Comparison of ENCODE assay signal across 8 mouse cellular contexts in the genomic region with DNA sequence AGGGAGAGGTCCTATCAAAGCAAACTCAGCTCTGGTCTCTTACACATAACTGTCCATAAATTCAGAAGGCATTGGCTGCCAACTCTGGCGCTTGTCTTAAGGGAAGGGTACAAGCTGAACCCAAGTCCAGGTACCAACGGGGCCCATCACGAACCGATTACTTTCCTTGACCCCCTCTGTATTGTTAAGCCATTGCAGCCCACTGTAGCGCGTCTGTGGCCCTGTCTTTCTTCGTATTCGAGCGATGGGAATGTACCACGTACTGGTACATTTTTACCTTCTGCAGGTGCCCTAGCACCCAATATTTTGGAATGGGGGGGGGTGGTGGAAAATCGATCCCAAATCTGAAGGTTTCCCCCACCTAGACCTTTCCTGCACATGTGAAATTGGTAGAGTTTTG. TPM values are rescaled to one million over a fixed set of nuclear protein-coding genes. Genes with fewer than 3 reads are reported as not detected.
DNase-seq lines count a peak whose midpoint lies in the region; ATAC-seq and TF ChIP-seq lines count a peak whose summit lies in the region.

No protein-coding gene starts in this region.

- H3K9me3 ChIP-seq in heart, embryonic 13.5 days, result no peaks in the 10 kb centered on the region
- H3K9me3 ChIP-seq in G1E (replicated peaks), result no peaks in the 10 kb centered on the region
- H3K9me3 ChIP-seq in hindbrain, embryonic 11.5 days (ENCODE audit: control insufficient read depth, low read length), result no peaks in the 10 kb centered on the region
- H3K9me3 ChIP-seq in midbrain, embryonic 10.5 days (replicated peaks), result no peaks in the 10 kb centered on the region

- H3K36me3 ChIP-seq in heart, embryonic 13.5 days, result no peaks in the 10 kb centered on the region
- H3K36me3 ChIP-seq in G1E (replicated peaks), result no peaks in the 10 kb centered on the region
- H3K36me3 ChIP-seq in hindbrain, embryonic 11.5 days (ENCODE audit: control insufficient read depth, insufficient read depth, low read length), result no peaks in the 10 kb centered on the region
- no peaks in the 10 kb centered on the region for H3K36me3 ChIP-seq in midbrain, embryonic 10.5 days

- H3K27me3 ChIP-seq in heart, embryonic 13.5 days (replicated peaks), result no peaks in the 10 kb centered on the region
- H3K27me3 ChIP-seq in G1E (ENCODE audit: insufficient read depth, low read length), result no peaks in the 10 kb centered on the region
- H3K27me3 ChIP-seq in hindbrain, embryonic 11.5 days (ENCODE audit: control insufficient read depth, insufficient read depth, low read length), result no peaks in the 10 kb centered on the region
- peaks cover 4% of the 10 kb centered on the region; the same call in 1 of the 2 replicates for H3K27me3 ChIP-seq in midbrain, embryonic 10.5 days (ENCODE audit: low read depth, poor library complexity, severe bottlenecking)

- peak overlapping the region; percentile 44 for H3K4me3 ChIP-seq in heart, embryonic 13.5 days
- H3K4me3 ChIP-seq in G1E (ENCODE audit: low read depth, low read length), result peak overlapping the region; percentile 61; the same call in 1 of the 2 replicates
- H3K4me3 ChIP-seq in hindbrain, embryonic 11.5 days (ENCODE audit: low read depth, low read length), result peak overlapping the region; percentile 26; the same call in 1 of the 2 replicates
- peak overlapping the region; percentile 69 for H3K4me3 ChIP-seq in midbrain, embryonic 10.5 days

- peaks cover 43% of the 10 kb centered on the region for H3K4me1 ChIP-seq in heart, embryonic 13.5 days
- H3K4me1 ChIP-seq in G1E (ENCODE audit: insufficient read depth, low read depth, low read length), result peaks cover 52% of the 10 kb centered on the region
- H3K4me1 ChIP-seq in hindbrain, embryonic 11.5 days (replicated peaks; ENCODE audit: control insufficient read depth, insufficient read depth, low read length), result peaks cover 7% of the 10 kb centered on the region
- peaks cover 44% of the 10 kb centered on the region for H3K4me1 ChIP-seq in midbrain, embryonic 10.5 days

- H3K27ac ChIP-seq in heart, embryonic 13.5 days (replicated peaks), result peak overlapping the region; percentile 84
- peak overlapping the region; percentile 43; the same call in 1 of the 2 replicates for H3K27ac ChIP-seq in hindbrain, embryonic 11.5 days (ENCODE audit: low read depth, low read length)
- peak overlapping the region; percentile 98 for H3K27ac ChIP-seq in midbrain, embryonic 10.5 days (replicated peaks)

- no peak for TF ChIP-seq CTCF in G1E (IDR thresholded peaks at IDR 0.05; ENCODE audit: low read depth, low read length)

- WGBS in heart, embryonic 13.5 days, result 79% methylated on average over 11 of the region's 11 CpGs
- 82% methylated on average over 11 of the region's 11 CpGs for WGBS in hindbrain, embryonic 11.5 days
- WGBS in midbrain, embryonic 10.5 days, result 84% methylated on average over 11 of the region's 11 CpGs

- H3K4me2 ChIP-seq in heart, embryonic 13.5 days, result peak overlapping the region; percentile 69
- peak overlapping the region; percentile 39 for H3K4me2 ChIP-seq in hindbrain, embryonic 11.5 days (replicated peaks; ENCODE audit: low read depth, low read length)

- ATAC-seq in heart, embryonic 13.5 days (ENCODE audit: extremely low read depth, insufficient number of reproducible peaks, low FRiP score, low TSS enrichment), result no peak
- no peak for ATAC-seq in G1E (ENCODE audit: extremely low read depth, insufficient number of reproducible peaks, low FRiP score, poor library complexity, severe bottlenecking)
- no peak for ATAC-seq in hindbrain, embryonic 11.5 days (ENCODE audit: low FRiP score)

- DNase-seq in heart, postnatal 4 days, result no peak
- no peak for DNase-seq in G1E (ENCODE audit: low spot score)
- DNase-seq in hindbrain, embryonic 11.5 days (ENCODE audit: low spot score), result no peak
- DNase-seq in midbrain, embryonic 10.5 days (ENCODE audit: low spot score), result no peak
- DNase-seq in embryo, embryonic 9.5 days (ENCODE audit: extremely low spot score), result no peak
- no peak for DNase-seq in urinary bladder, postnatal 36 days (ENCODE audit: low spot score in 2 of 2)
- DNase-seq in gastrocnemius, postnatal 4 days (ENCODE audit: low spot score in 2 of 2), result no peak

- H3K9ac ChIP-seq in heart, embryonic 13.5 days, result peak overlapping the region; percentile 83
- no peak overlapping the region for H3K9ac ChIP-seq in hindbrain, embryonic 11.5 days (ENCODE audit: low read depth, low read length)

RNA-seq across cellular contexts. Expression of a gene that starts 1.6 kb away (rescaled TPM):
- 28.4 and 31.3 TPM in 2 replicates for polyA plus RNA-seq in heart, embryonic 13.5 days (2015; fragmentation: Nextera tagmentation; extraction: Ambion mirVana)
- total RNA-seq in heart, postnatal 4 days (2021), result 1 to 10 TPM; 6.7 to 8.6 TPM
- 28.3 and 38.2 TPM in 2 replicates for total RNA-seq in G1E (2014; fragmentation: Nextera tagmentation)
- total RNA-seq in G1E (2017), result 17.2 and 34.2 TPM in 2 replicates
- 70.8 and 77.9 TPM in 2 replicates for polyA plus RNA-seq in G1E (2012)
- 52.4 and 54.6 TPM in 2 replicates for polyA plus RNA-seq in hindbrain, embryonic 11.5 days (2014; fragmentation: Nextera tagmentation; extraction: Ambion mirVana)
- 63.4 and 64.8 TPM in 2 replicates for polyA plus RNA-seq in midbrain, embryonic 10.5 days (2016; fragmentation: Nextera tagmentation; extraction: Ambion mirVana)
- 10 to 100 TPM; 11.7 to 14.3 TPM for total RNA-seq in gastrocnemius, postnatal 4 days (2021)

RNA-seq across cellular contexts. Expression of a gene that starts 12.7 kb away (rescaled TPM):
- polyA plus RNA-seq in heart, embryonic 13.5 days (2015; fragmentation: Nextera tagmentation; extraction: Ambion mirVana), result 9.7 and 10.3 TPM in 2 replicates
- 10 to 100 TPM; 13.8 to 14.3 TPM for total RNA-seq in heart, postnatal 4 days (2021)
- total RNA-seq in G1E (2014; fragmentation: Nextera tagmentation) (5.3 and 6.4 TPM in 2 replicates), G1E (2017) (6.1 and 8.2 TPM in 2 replicates)
- polyA plus RNA-seq in G1E (2012), result 25.9 and 37.4 TPM in 2 replicates
- polyA plus RNA-seq in hindbrain, embryonic 11.5 days (2014; fragmentation: Nextera tagmentation; extraction: Ambion mirVana), result 9.8 and 11.6 TPM in 2 replicates
- 6.9 and 8.7 TPM in 2 replicates for polyA plus RNA-seq in midbrain, embryonic 10.5 days (2016; fragmentation: Nextera tagmentation; extraction: Ambion mirVana)
- total RNA-seq in gastrocnemius, postnatal 4 days (2021), result 10 to 100 TPM; 14.6 to 14.9 TPM

RNA-seq across cellular contexts. Expression of a gene that starts 16.1 kb away (rescaled TPM):
- polyA plus RNA-seq in heart, embryonic 13.5 days (2015; fragmentation: Nextera tagmentation; extraction: Ambion mirVana), result 79.5 and 82.1 TPM in 2 replicates
- total RNA-seq in heart, postnatal 4 days (2021), result 10 to 100 TPM; 80.2 to 84.6 TPM
- total RNA-seq in G1E (2014; fragmentation: Nextera tagmentation) (98.4 and 104 TPM in 2 replicates), G1E (2017) (4.4 and 5.8 TPM in 2 replicates)
- 31.8 and 32.8 TPM in 2 replicates for polyA plus RNA-seq in G1E (2012)
- polyA plus RNA-seq in hindbrain, embryonic 11.5 days (2014; fragmentation: Nextera tagmentation; extraction: Ambion mirVana), result 85.1 and 98.1 TPM in 2 replicates
- 63.1 and 90.1 TPM in 2 replicates for polyA plus RNA-seq in midbrain, embryonic 10.5 days (2016; fragmentation: Nextera tagmentation; extraction: Ambion mirVana)
- 10 to 100 TPM; 61.1 to 70.4 TPM for total RNA-seq in gastrocnemius, postnatal 4 days (2021)

RNA-seq across cellular contexts. Expression of a gene that starts 22.8 kb away (rescaled TPM):
- 8.6 and 9.0 TPM in 2 replicates for polyA plus RNA-seq in heart, embryonic 13.5 days (2015; fragmentation: Nextera tagmentation; extraction: Ambion mirVana)
- total RNA-seq in heart, postnatal 4 days (2021), result 10 to 100 TPM; 42.6 to 55.6 TPM
- total RNA-seq in G1E (2014; fragmentation: Nextera tagmentation), result 55.2 and 55.5 TPM in 2 replicates
- total RNA-seq in G1E (2017), result 8.9 TPM in 2 replicates
- polyA plus RNA-seq in G1E (2012), result 40.6 TPM in 2 replicates
- polyA plus RNA-seq in hindbrain, embryonic 11.5 days (2014; fragmentation: Nextera tagmentation; extraction: Ambion mirVana), result 5.6 and 7.4 TPM in 2 replicates
- polyA plus RNA-seq in midbrain, embryonic 10.5 days (2016; fragmentation: Nextera tagmentation; extraction: Ambion mirVana), result 6.8 and 7.6 TPM in 2 replicates
- 10 to 100 TPM; 32.1 to 49.3 TPM for total RNA-seq in gastrocnemius, postnatal 4 days (2021)

RNA-seq across cellular contexts. Expression of a gene that starts 26.8 kb away (rescaled TPM):
- polyA plus RNA-seq in heart, embryonic 13.5 days (2015; fragmentation: Nextera tagmentation; extraction: Ambion mirVana), result 78.4 and 83.0 TPM in 2 replicates
- total RNA-seq in heart, postnatal 4 days (2021), result 10 to 100 TPM; 38.0 to 43.3 TPM
- 176 and 241 TPM in 2 replicates for total RNA-seq in G1E (2014; fragmentation: Nextera tagmentation)
- total RNA-seq in G1E (2017), result 117 and 133 TPM in 2 replicates
- 296 TPM in 2 replicates for polyA plus RNA-seq in G1E (2012)
- 131 and 141 TPM in 2 replicates for polyA plus RNA-seq in hindbrain, embryonic 11.5 days (2014; fragmentation: Nextera tagmentation; extraction: Ambion mirVana)
- 218 and 239 TPM in 2 replicates for polyA plus RNA-seq in midbrain, embryonic 10.5 days (2016; fragmentation: Nextera tagmentation; extraction: Ambion mirVana)
- total RNA-seq in gastrocnemius, postnatal 4 days (2021), result 10 to 100 TPM; 25.6 TPM

Comparison
In these comparisons a context has a peak if more than half of its experiments do, and no peak if none do; other contexts are left out.
1. H3K27ac ChIP-seq: peak in every context shown above with its lines; median percentile 98 in midbrain, embryonic 10.5 days; 84 in heart, embryonic 13.5 days; 43 in hindbrain, embryonic 11.5 days.